Mouse (Mus musculus) intestine, embryonic 14.5 days (tissue): Measurements from ENCODE around the gene Zcchc14. TPM values are rescaled to one million over a fixed set of nuclear protein-coding genes. Genes with fewer than 3 reads are reported as not detected.

ENCODE experiments used
- ATAC-seq: fragments of 200-750 bp; cut with Nextera tagmentation; replicated peaks from 2 replicates; pipeline ENCODE4 v1.8.0; 2017; ENCODE audit warnings: low read depth, moderate number of reproducible peaks, moderate TSS enrichment, moderate library complexity; ENCODE audit not compliant: low FRiP score, low TSS enrichment
- DNase-seq: peaks from one replicate; pipeline ENCODE4 v3.0.0-alpha.2; 2018; ENCODE audit warnings: low spot score
- H3K27ac ChIP-seq: fragments of 300-500 bp; sonication (generic); 2 replicates; pipeline ENCODE4 v1.5.1; 2014; ENCODE audit warnings: low read depth, mild to moderate bottlenecking, control low read depth
- H3K27me3 ChIP-seq: fragments of 300-500 bp; sonication (generic); replicated peaks from 2 replicates; pipeline ENCODE4 v1.6.1; 2014; ENCODE audit warnings: low read length, control low read depth; ENCODE audit not compliant: control insufficient read depth, insufficient read depth
- H3K36me3 ChIP-seq: fragments of 300-500 bp; sonication (generic); 2 replicates; pipeline ENCODE4 v1.6.1; 2014; ENCODE audit warnings: low read length, control low read depth; ENCODE audit not compliant: control insufficient read depth, insufficient read depth
- H3K4me1 ChIP-seq: fragments of 300-500 bp; sonication (generic); replicated peaks from 2 replicates; pipeline ENCODE4 v1.6.1; 2014; ENCODE audit warnings: low read length, control low read depth, mixed read lengths; ENCODE audit not compliant: control insufficient read depth, insufficient read depth
- H3K4me2 ChIP-seq: fragments of 300-500 bp; sonication (generic); 2 replicates; pipeline ENCODE4 v1.6.1; 2014; ENCODE audit warnings: low read length
- H3K4me3 ChIP-seq: fragments of 300-500 bp; sonication (generic); 2 replicates; pipeline ENCODE4 v1.5.1; 2014; ENCODE audit warnings: low read depth, low read length, control low read depth, mixed read lengths
- H3K9ac ChIP-seq: fragments of 300-500 bp; sonication (generic); 2 replicates; pipeline ENCODE4 v1.6.1; 2014; ENCODE audit warnings: mild to moderate bottlenecking, low read length
- H3K9me3 ChIP-seq: fragments of 300-500 bp; sonication (generic); 2 replicates; pipeline ENCODE4 v1.6.1; 2016; ENCODE audit warnings: low read length, control low read depth; ENCODE audit not compliant: control insufficient read depth
- WGBS: fragments of 180-500 bp; shearing (Covaris S2); extraction: QIAGEN DNeasy Blood & Tissue Kit; methylation state at CpG from one replicate; pipeline ENCODE4 v1.1.7; 2014; 5-methylcytosine and 5-hydroxymethylcytosine counted together
- polyA plus RNA-seq: library from polyadenylated mRNA; unstranded; fragments of >200 nt; fragmentation: Nextera tagmentation; extraction: Ambion mirVana; gene quantifications from 2 replicates; pipeline ENCODE4 v1.2.1, GENCODE M21; 2014

Gene Zcchc14
- polyA plus RNA-seq, 1 experiment from 2014 or later, result 21.9 TPM

GRCm38 (mm10) chr8:121621879-121622278, 30.8 kb downstream of the Zcchc14 start:
- peaks cover 23% of the 10 kb centered on the region for H3K36me3 ChIP-seq
- H3K9me3 ChIP-seq, result no peaks in the 10 kb centered on the region
- no peaks in the 10 kb centered on the region for H3K27me3 ChIP-seq
- ATAC-seq, result no peak
- H3K27ac ChIP-seq, result no peak overlapping the region
- H3K4me2 ChIP-seq, result no peak overlapping the region
- WGBS, result 71% methylated on average over 1 of the region's 1 CpGs
- no peak overlapping the region for H3K9ac ChIP-seq
- peaks cover 20% of the 10 kb centered on the region for H3K4me1 ChIP-seq
- DNase-seq, result no peak
- no peak overlapping the region for H3K4me3 ChIP-seq

- Histone ChIP-seq H3K4me1 (peaks cover 20% of the 10 kb centered on the region), H3K27ac (no peak overlapping the region), H3K9me3 (no peaks in the 10 kb centered on the region), H3K4me2 (no peak overlapping the region), H3K9ac (no peak overlapping the region), H3K27me3 (no peaks in the 10 kb centered on the region), H3K36me3 (peaks cover 14% of the 10 kb centered on the region), H3K4me3 (no peak overlapping the region)
- DNase-seq (no peak), ATAC-seq (no peak)
- 76% methylated on average over 12 of the region's 12 CpGs for WGBS
Observed at GRCm38 (mm10) chr8:121620801-121621516, 31.7 kb downstream of the Zcchc14 start.

- ATAC-seq, result no peak
- Histone ChIP-seq H3K27ac (no peak overlapping the region; the same call in 1 of the 2 replicates), H3K27me3 (no peaks in the 10 kb centered on the region), H3K9me3 (no peaks in the 10 kb centered on the region), H3K4me1 (peaks cover 20% of the 10 kb centered on the region), H3K9ac (no peak overlapping the region), H3K4me3 (no peak overlapping the region), H3K36me3 (peaks cover 13% of the 10 kb centered on the region), H3K4me2 (no peak overlapping the region)
- no peak for DNase-seq
- WGBS, result 48% methylated on average over 7 of the region's 7 CpGs
Observed at GRCm38 (mm10) chr8:121619401-121619995, 33.2 kb downstream of the Zcchc14 start.

DNA sequence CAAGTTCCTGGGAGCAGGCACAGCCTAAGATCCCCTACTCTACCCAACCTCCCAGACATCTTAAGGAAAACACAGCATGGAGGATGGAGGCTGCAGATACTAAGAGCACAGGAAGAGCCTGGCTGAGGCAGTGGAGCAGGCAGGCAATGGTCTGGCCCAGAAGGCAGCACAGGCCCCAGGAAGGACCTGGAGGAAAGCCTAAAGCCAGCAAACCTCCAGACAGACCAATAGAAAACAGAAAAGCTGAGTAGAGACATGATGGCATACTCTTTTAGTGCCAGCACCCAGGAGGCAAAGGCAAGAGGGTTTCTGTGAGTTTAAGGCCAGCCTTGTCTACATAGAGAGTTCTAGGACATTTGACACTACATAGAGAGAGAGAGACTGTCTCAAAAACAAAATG, 39.3 kb downstream of the Zcchc14 start:
- H3K9ac ChIP-seq, result no peak overlapping the region
- H3K4me2 ChIP-seq, result no peak overlapping the region
- H3K9me3 ChIP-seq, result no peaks in the 10 kb centered on the region
- no peaks in the 10 kb centered on the region for H3K4me1 ChIP-seq
- no peak for ATAC-seq
- H3K36me3 ChIP-seq, result peaks cover 34% of the 10 kb centered on the region
- H3K4me3 ChIP-seq, result no peak overlapping the region
- no peak for DNase-seq
- no peak overlapping the region for H3K27ac ChIP-seq
- no peaks in the 10 kb centered on the region for H3K27me3 ChIP-seq

DNA sequence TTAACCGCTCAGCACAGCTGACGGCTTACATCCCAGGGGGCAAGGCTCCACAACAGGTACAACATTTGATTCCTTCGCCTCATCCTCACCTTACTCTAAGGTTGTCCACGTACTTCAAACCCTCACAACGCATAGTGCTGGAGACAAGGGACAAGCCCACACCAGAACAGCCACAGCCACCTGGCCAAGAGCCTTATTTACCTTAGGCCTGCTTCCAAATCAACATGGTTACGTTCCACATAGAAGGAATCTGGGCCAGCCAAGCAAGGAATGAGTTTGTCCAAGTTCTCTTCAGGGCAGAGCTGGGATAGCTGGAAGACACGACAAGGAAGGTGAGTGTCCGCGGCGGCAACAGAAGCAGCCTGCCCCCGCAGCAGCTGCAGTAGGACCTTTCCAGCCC, 42.8 kb downstream of the Zcchc14 start:
- no peaks in the 10 kb centered on the region for H3K27me3 ChIP-seq
- H3K9me3 ChIP-seq, result no peaks in the 10 kb centered on the region
- no peak overlapping the region for H3K4me2 ChIP-seq
- DNase-seq (no peak), ATAC-seq (no peak)
- H3K36me3 ChIP-seq, result peaks cover 58% of the 10 kb centered on the region
- WGBS, result 94% methylated on average over 11 of the region's 11 CpGs
- H3K27ac ChIP-seq, result no peak overlapping the region
- no peak overlapping the region for H3K9ac ChIP-seq
- no peaks in the 10 kb centered on the region for H3K4me1 ChIP-seq
- H3K4me3 ChIP-seq, result no peak overlapping the region

GRCm38 (mm10) chr8:121609251-121609650, 43.5 kb downstream of the Zcchc14 start:
- no peak overlapping the region for H3K4me3 ChIP-seq
- DNase-seq, result no peak
- no peaks in the 10 kb centered on the region for H3K27me3 ChIP-seq
- no peak overlapping the region for H3K27ac ChIP-seq
- no peak overlapping the region for H3K4me2 ChIP-seq
- H3K36me3 ChIP-seq, result peaks cover 65% of the 10 kb centered on the region
- H3K9me3 ChIP-seq, result no peaks in the 10 kb centered on the region
- no peak for ATAC-seq
- H3K4me1 ChIP-seq, result no peaks in the 10 kb centered on the region
- WGBS, result 88% methylated on average over 15 of the region's 15 CpGs
- H3K9ac ChIP-seq, result no peak overlapping the region

DNA sequence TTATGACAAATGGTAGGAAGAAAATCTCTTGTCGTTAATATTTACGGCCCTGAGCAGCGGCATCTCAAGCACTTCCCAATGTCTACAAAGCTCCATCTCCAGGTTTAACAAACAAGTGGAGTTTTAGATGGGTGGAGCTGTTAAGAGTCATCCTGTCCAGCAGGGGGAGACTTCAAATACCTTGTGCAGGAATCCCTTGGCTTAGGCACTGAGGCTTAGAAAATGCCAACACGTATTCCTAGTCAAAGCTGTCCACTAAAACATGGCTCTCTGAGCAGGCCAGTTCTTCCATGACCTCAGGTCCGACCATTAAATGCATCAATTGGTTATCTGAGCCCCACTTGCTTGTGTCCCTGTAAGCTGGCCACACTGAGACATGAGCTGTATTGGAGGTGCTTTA, 45.0 kb downstream of the Zcchc14 start:
- Histone ChIP-seq H3K27me3 (no peaks in the 10 kb centered on the region), H3K4me1 (no peaks in the 10 kb centered on the region), H3K9ac (no peak overlapping the region), H3K4me2 (no peak overlapping the region), H3K4me3 (no peak overlapping the region), H3K36me3 (peaks cover 79% of the 10 kb centered on the region), H3K9me3 (no peaks in the 10 kb centered on the region), H3K27ac (no peak overlapping the region)
- 92% methylated on average over 5 of the region's 5 CpGs for WGBS
- ATAC-seq (no peak), DNase-seq (no peak)

DNA sequence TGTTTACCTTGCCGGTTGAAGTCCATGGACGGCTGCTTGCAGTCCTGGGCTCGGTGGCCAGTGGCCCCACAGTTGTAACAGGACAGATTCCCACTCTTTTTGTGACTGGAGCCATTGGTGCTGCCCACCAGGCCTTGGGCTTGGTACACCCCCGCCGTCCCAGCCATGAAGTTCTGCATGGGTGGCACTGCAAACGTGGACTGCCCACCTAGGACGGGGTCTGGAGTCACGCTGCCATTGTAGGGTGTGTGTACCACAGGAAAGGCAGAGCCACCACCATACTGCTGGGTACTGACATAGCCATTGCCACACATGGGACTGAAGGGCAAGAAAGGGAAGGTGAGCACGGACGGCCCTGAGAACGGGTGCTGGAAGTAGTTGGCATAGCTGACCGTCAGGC, 48.9 kb downstream of the Zcchc14 start:
- DNase-seq (no peak), ATAC-seq (no peak)
- H3K4me1 ChIP-seq, result no peaks in the 10 kb centered on the region
- H3K4me2 ChIP-seq, result no peak overlapping the region
- peaks cover 95% of the 10 kb centered on the region for H3K36me3 ChIP-seq
- H3K27ac ChIP-seq, result no peak overlapping the region
- no peaks in the 10 kb centered on the region for H3K9me3 ChIP-seq
- no peaks in the 10 kb centered on the region for H3K27me3 ChIP-seq
- WGBS, result 92% methylated on average over 12 of the region's 12 CpGs
- no peak overlapping the region for H3K9ac ChIP-seq
- no peak overlapping the region for H3K4me3 ChIP-seq

DNA sequence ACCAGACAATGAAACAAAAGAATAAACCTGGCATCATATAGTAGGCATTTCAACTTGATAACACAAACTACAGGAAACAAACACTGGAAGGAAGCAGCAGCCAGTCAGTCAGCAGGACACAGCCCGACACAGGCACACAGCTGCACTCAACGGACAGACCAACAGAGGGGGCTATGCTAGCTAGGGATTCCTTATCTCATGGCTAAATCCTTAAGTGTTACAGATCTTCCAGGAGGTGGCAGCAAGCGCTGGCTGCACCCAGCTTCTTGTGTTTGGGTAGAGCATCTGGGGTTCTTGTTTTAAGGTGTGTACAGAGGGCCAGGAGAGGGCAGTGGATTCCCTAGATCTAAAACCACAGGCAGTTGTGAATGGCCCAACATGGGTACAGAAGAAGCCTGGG, 49.8 kb downstream of the Zcchc14 start:
- DNase-seq, result peak; percentile 75
- Histone ChIP-seq H3K36me3 (peaks cover 90% of the 10 kb centered on the region), H3K9me3 (no peaks in the 10 kb centered on the region), H3K27me3 (no peaks in the 10 kb centered on the region), H3K27ac (no peak overlapping the region), H3K4me1 (no peaks in the 10 kb centered on the region), H3K4me2 (no peak overlapping the region), H3K4me3 (no peak overlapping the region), H3K9ac (no peak overlapping the region)
- ATAC-seq, result no peak
- WGBS, result 19% methylated on average over 3 of the region's 3 CpGs
